Comparison of ENCODE assay signal across 9 mouse cellular contexts in genomic region chr2:26449121-26450060, GRCm38 (mm10). TPM values are rescaled to one million over a fixed set of nuclear protein-coding genes. Genes with fewer than 3 reads are reported as not detected.
DNase-seq lines count a peak whose midpoint lies in the region; ATAC-seq and TF ChIP-seq lines count a peak whose summit lies in the region.
"Had no signal": no experiment of that assay in that cellular context is flagged by ENCODE, and none has a peak within 500 bp of the region (broad histone marks: within the 10 kb centered on the region; RNA-seq: fewer than 3 reads in every experiment).

No protein-coding gene starts in this region.

- no peak for ATAC-seq in kidney, embryonic 14.5 days (ENCODE audit: low FRiP score, low TSS enrichment)

- H3K4me1 ChIP-seq in kidney, embryonic 14.5 days (ENCODE audit: control insufficient read depth, insufficient read depth, low read length): peaks cover 10% of the 10 kb centered on the region
- no peaks in the 10 kb centered on the region; the same call in 1 of the 2 replicates for H3K4me1 ChIP-seq in embryonic fibroblast, embryonic 13.5 days (ENCODE audit: control insufficient read depth, insufficient read depth, low read length)

- no peak overlapping the region for H3K4me3 ChIP-seq in kidney, embryonic 14.5 days (ENCODE audit: low read length)
- no peak overlapping the region for H3K4me3 ChIP-seq in embryonic fibroblast, embryonic 13.5 days (ENCODE audit: insufficient read depth, low read length)
- H3K4me3 ChIP-seq: erythroblast, embryonic 14.5 days had no signal

- no peak overlapping the region for H3K4me2 ChIP-seq in kidney, embryonic 14.5 days (replicated peaks; ENCODE audit: low read depth, low read length)

- peak; percentile 80 for TF ChIP-seq CTCF in embryonic fibroblast, embryonic 13.5 days (IDR thresholded peaks at IDR 0.05; ENCODE audit: borderline replicate concordance, insufficient read depth, low read length)

- WGBS in kidney, embryonic 14.5 days: 22% methylated on average over 5 of the region's 5 CpGs

- peak; percentile 86 for DNase-seq in kidney, adult 18-20 months
- DNase-seq in adrenal gland, postnatal 4 days (ENCODE audit: low spot score in 2 of 2): peak; percentile 48 to 56
- peak; percentile 80 to 91 for DNase-seq in kidney, postnatal 25 days
- peak; percentile 70 to 76 for DNase-seq in lung, adult 18-20 months
- peak; percentile 79 for DNase-seq in right cerebral cortex, adult 18-20 months
- peak; percentile 72 for DNase-seq in urinary bladder, postnatal 25 days (ENCODE audit: low spot score)

- H3K9ac ChIP-seq in kidney, embryonic 14.5 days (ENCODE audit: low read depth, low read length): no peak overlapping the region

- H3K27ac ChIP-seq in kidney, embryonic 14.5 days (ENCODE audit: low read depth, low read length): no peak overlapping the region
- no peak overlapping the region for H3K27ac ChIP-seq in embryonic fibroblast, embryonic 13.5 days (ENCODE audit: insufficient read depth, low read length)

- H3K27me3 ChIP-seq in kidney, embryonic 14.5 days (ENCODE audit: control insufficient read depth, insufficient read depth, low read length): no peaks in the 10 kb centered on the region

- no peaks in the 10 kb centered on the region for H3K9me3 ChIP-seq in kidney, embryonic 14.5 days (ENCODE audit: control insufficient read depth, low read length)

- TF ChIP-seq POLR2A in embryonic fibroblast, embryonic 13.5 days (IDR thresholded peaks at IDR 0.05; ENCODE audit: low read depth, low read length): no peak

- H3K36me3 ChIP-seq in kidney, embryonic 14.5 days (ENCODE audit: control insufficient read depth, insufficient read depth, low read length): no peaks in the 10 kb centered on the region

RNA-seq across cellular contexts. Expression of gene Sec16a, which starts 4.4 kb away (rescaled TPM):
- polyA plus RNA-seq in kidney, embryonic 14.5 days (2014; fragmentation: Nextera tagmentation; extraction: Ambion mirVana): 18.9 and 43.9 TPM in 2 replicates
- total RNA-seq in adrenal gland, postnatal 4 days (2021): 10 to 100 TPM; 53.7 to 58.6 TPM
- 59.4 and 70.1 TPM in 2 replicates for polyA plus RNA-seq in embryonic fibroblast, embryonic 13.5 days (2011; ENCODE audit: insufficient read length, low read depth, missing spikeins)

RNA-seq across cellular contexts. Expression of gene Inpp5e, which starts 40.4 kb away (rescaled TPM):
- 13.7 and 24.7 TPM in 2 replicates for polyA plus RNA-seq in kidney, embryonic 14.5 days (2014; fragmentation: Nextera tagmentation; extraction: Ambion mirVana)
- total RNA-seq in adrenal gland, postnatal 4 days (2021): 10 to 100 TPM; 32.3 to 35.8 TPM
- 11.6 and 17.1 TPM in 2 replicates for polyA plus RNA-seq in embryonic fibroblast, embryonic 13.5 days (2011; ENCODE audit: insufficient read length, low read depth, missing spikeins)
